Mouse (Mus musculus) stomach, postnatal 0 days (tissue): ENCODE measurements around the gene Cpsf4l. TPM values are rescaled to one million over a fixed set of nuclear protein-coding genes. Genes with fewer than 3 reads are reported as not detected.

ENCODE experiments used
- ATAC-seq: fragments of 200-750 bp; cut with Nextera tagmentation; 2 replicates; pipeline ENCODE4 v1.8.0; 2017; ENCODE audit not compliant: low FRiP score, low TSS enrichment
- DNase-seq: peaks from one replicate; pipeline ENCODE4 v3.0.0-alpha.2; 2016; ENCODE audit warnings: low spot score
- H3K27ac ChIP-seq: fragments of 300-500 bp; sonication (generic); replicated peaks from 2 replicates; pipeline ENCODE4 v1.5.1; 2014; ENCODE audit warnings: mild to moderate bottlenecking, control low read depth
- H3K27me3 ChIP-seq: fragments of 300-500 bp; sonication (generic); 2 replicates; pipeline ENCODE4 v1.6.1; 2014; ENCODE audit warnings: low read length; ENCODE audit not compliant: control insufficient read depth, insufficient read depth
- H3K36me3 ChIP-seq: fragments of 300-500 bp; sonication (generic); 2 replicates; pipeline ENCODE4 v1.6.1; 2014; ENCODE audit warnings: low read length, mixed read lengths; ENCODE audit not compliant: control insufficient read depth, insufficient read depth
- H3K4me1 ChIP-seq: fragments of 300-500 bp; sonication (generic); replicated peaks from 2 replicates; pipeline ENCODE4 v1.6.1; 2014; ENCODE audit warnings: antibody characterized with exemption; ENCODE audit not compliant: control insufficient read depth, insufficient read depth
- H3K4me2 ChIP-seq: fragments of 300-500 bp; sonication (generic); replicated peaks from 2 replicates; pipeline ENCODE4 v1.6.1; 2014; ENCODE audit warnings: low read depth, mild to moderate bottlenecking, control low read depth, moderate library complexity
- H3K4me3 ChIP-seq: fragments of 300-500 bp; sonication (generic); 2 replicates; pipeline ENCODE4 v1.5.1; 2014; ENCODE audit warnings: low read depth, low read length, control low read depth
- H3K9ac ChIP-seq: fragments of 300-500 bp; sonication (generic); 2 replicates; pipeline ENCODE4 v1.6.1; 2014; ENCODE audit warnings: mild to moderate bottlenecking, low read length, control low read depth, mixed read lengths
- H3K9me3 ChIP-seq: fragments of 300-500 bp; sonication (generic); 2 replicates; pipeline ENCODE4 v1.6.1; 2016; ENCODE audit warnings: low read length; ENCODE audit not compliant: control insufficient read depth
- CTCF ChIP-seq: IDR thresholded peaks from 2 replicates; pipeline ENCODE4 v1.5.1; 2016; ENCODE audit warnings: antibody characterized with exemption, low read depth, mild to moderate bottlenecking, moderate library complexity
- EP300 ChIP-seq: optimal IDR thresholded peaks from 2 replicates; pipeline ENCODE3; 2016; ENCODE audit warnings: antibody characterized with exemption
- WGBS: fragments of 180-500 bp; shearing (Covaris S2); extraction: QIAGEN DNeasy Blood & Tissue Kit; methylation state at CpG from one replicate; pipeline ENCODE4 v1.1.7; 2014; 5-methylcytosine and 5-hydroxymethylcytosine counted together
- polyA plus RNA-seq: library from polyadenylated mRNA; unstranded; fragments of >200 nt; fragmentation: Nextera tagmentation; extraction: Ambion mirVana; gene quantifications from 2 replicates; pipeline ENCODE4 v1.2.1, GENCODE M21; 2015

Cpsf4l gene
- polyA plus RNA-seq, result 0.16 and 0.19 TPM in 2 replicates

DNA sequence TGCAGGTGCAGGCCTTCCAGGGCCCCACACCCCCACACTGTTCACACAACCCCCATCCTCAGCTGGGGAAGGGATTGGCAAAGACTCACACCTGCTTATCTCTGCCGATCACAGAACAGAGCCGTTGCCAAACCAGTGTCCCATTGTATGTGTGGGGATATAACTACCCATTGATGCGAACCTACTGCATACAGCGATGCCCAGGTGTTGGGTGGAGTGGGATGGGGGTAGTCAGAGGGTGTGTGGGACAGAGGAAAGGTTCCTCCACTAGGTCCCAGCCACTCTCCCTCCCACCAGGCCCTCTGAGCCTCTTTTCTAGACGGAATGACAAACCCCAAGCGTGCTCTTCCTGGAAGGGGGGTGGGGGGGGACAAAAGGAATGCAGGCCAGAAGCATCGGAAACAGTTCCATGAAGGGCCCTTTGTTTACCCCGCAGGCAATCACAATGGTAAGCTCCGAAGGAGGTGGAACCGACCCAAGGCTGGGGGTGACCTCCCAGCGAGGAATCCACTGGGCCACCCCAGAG lies at the start of gene Cpsf4l:
Gene Cpsf4l (minus strand): TSS at position 287 of the 526 bp plus-strand sequence.
- Histone ChIP-seq H3K4me2 (no peak within 1 kb of the TSS), H3K27me3 (no peaks in the 10 kb centered on the region), H3K4me3 (no peak within 1 kb of the TSS), H3K27ac (peak within 1 kb of the TSS; percentile 81), H3K36me3 (no peaks in the 10 kb centered on the region), H3K9me3 (no peaks in the 10 kb centered on the region), H3K4me1 (peaks cover 5% of the 10 kb centered on the region), H3K9ac (peak within 1 kb of the TSS; percentile 47; the same call in 1 of the 2 replicates)
- DNase-seq (no peak), ATAC-seq (no peak)
- WGBS, result 20% methylated on average over 11 of the region's 11 CpGs
- TF ChIP-seq CTCF (no peak), EP300 (no peak)

DNA sequence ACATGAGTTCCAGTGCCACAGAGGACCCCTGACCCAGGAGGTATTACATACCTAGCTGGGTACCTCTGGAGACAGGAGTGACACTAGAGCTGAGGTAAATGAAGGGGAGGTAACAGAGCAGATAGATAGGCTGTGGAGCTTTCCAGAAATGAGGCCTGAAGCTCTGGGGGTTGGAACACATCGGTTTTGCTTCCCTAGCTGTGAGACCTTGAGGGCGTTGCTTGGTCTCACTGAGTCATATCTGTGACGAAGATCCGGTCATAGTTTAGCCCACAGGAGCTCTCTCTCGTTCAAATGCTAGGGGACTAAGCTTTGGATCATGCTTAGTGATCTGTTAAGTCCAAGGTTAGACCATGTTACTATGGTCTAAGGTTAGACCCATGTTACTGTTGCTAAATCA lies 49.0 kb upstream of the Cpsf4l start:
- H3K4me2 ChIP-seq, result no peak overlapping the region
- no peaks in the 10 kb centered on the region for H3K27me3 ChIP-seq
- no peaks in the 10 kb centered on the region for H3K9me3 ChIP-seq
- no peaks in the 10 kb centered on the region for H3K4me1 ChIP-seq
- no peak overlapping the region for H3K27ac ChIP-seq
- H3K9ac ChIP-seq, result no peak overlapping the region
- 96% methylated on average over 5 of the region's 5 CpGs for WGBS
- DNase-seq, result no peak
- no peaks in the 10 kb centered on the region for H3K36me3 ChIP-seq
- H3K4me3 ChIP-seq, result no peak overlapping the region
- no peak for ATAC-seq
- TF ChIP-seq EP300 (no peak), CTCF (no peak)

DNA sequence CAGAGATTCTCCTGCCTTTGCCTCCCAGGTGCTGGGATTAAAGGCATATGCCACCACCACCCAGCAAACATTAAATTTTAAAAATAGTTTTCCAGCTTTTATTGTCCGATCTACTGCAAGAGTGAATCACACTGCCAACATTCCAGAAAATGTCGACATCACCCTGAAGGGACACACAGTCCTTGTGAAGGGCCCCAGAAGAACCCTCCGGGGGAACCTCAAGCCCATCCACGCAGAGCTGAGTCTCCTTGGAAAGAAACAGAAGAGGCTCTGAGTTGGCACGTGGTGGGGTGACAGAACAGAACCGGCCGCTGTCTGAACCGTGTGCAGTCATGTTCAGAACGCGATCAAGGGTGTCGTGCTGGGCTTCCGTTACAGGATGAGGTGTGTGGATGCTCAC lies 46.8 kb upstream of the Cpsf4l start:
- no peak overlapping the region for H3K27ac ChIP-seq
- no peaks in the 10 kb centered on the region for H3K36me3 ChIP-seq
- DNase-seq (no peak), ATAC-seq (no peak)
- H3K4me3 ChIP-seq, result no peak overlapping the region
- H3K9ac ChIP-seq, result no peak overlapping the region
- no peaks in the 10 kb centered on the region for H3K9me3 ChIP-seq
- H3K27me3 ChIP-seq, result no peaks in the 10 kb centered on the region
- no peak overlapping the region for H3K4me2 ChIP-seq
- WGBS, result 77% methylated on average over 12 of the region's 12 CpGs
- peaks cover 3% of the 10 kb centered on the region; the same call in 1 of the 2 replicates for H3K4me1 ChIP-seq
- TF ChIP-seq EP300, result no peak
- no peak for TF ChIP-seq CTCF

DNA sequence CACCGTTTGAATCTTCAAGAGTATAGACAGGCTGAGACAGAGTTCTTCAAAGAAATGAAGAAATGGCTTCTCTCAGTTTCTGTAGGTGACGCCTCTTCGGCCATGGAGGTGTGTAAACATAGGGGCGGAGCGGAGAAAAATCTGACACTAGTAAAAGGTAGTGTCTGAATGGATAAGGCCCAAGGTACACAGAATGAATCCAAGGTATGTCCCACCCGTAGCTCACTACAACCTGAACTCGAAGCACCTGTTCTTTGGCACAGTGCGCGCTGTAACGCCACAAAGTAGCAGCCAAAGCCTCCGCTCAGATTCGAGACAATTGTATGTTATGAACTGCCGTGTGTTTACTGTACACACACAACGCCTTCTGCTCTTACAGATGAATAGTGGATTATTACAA lies 46.1 kb upstream of the Cpsf4l start:
- peak overlapping the region; percentile 73 for H3K27ac ChIP-seq
- H3K9me3 ChIP-seq, result no peaks in the 10 kb centered on the region
- H3K4me1 ChIP-seq, result peaks cover 3% of the 10 kb centered on the region; the same call in 1 of the 2 replicates
- 57% methylated on average over 14 of the region's 14 CpGs for WGBS
- H3K4me2 ChIP-seq, result no peak overlapping the region
- H3K9ac ChIP-seq, result no peak overlapping the region
- H3K27me3 ChIP-seq, result no peaks in the 10 kb centered on the region
- no peaks in the 10 kb centered on the region for H3K36me3 ChIP-seq
- H3K4me3 ChIP-seq, result no peak overlapping the region
- TF ChIP-seq EP300, result no peak
- TF ChIP-seq CTCF, result no peak
- ATAC-seq (no peak), DNase-seq (peak; percentile 25)

DNA sequence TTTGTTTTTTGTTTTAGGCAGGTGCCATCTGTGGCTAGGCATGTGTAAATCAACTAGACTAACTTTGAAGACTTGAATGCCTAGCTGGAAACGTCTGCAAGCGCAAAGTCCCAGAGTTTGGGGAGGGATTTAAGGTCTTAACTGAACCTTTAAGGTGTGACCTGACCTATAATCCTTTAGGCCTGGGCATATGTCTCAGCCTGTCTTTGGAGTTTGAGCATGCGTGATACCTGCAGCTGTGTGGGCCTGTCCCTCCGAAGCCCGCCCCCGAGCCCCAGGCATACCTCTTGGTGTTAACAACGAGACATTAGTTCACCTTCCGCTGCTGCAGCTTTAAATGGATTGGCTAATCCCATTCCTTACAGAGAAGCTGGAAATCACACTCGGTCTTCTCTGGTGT lies 45.0 kb upstream of the Cpsf4l start:
- 50% methylated on average over 9 of the region's 9 CpGs for WGBS
- H3K4me3 ChIP-seq, result no peak overlapping the region
- TF ChIP-seq CTCF, result no peak
- TF ChIP-seq EP300, result peak; percentile 61
- H3K9me3 ChIP-seq, result no peaks in the 10 kb centered on the region
- H3K27me3 ChIP-seq, result no peaks in the 10 kb centered on the region
- no peak overlapping the region for H3K4me2 ChIP-seq
- no peak for DNase-seq
- peaks cover 3% of the 10 kb centered on the region; the same call in 1 of the 2 replicates for H3K4me1 ChIP-seq
- no peaks in the 10 kb centered on the region for H3K36me3 ChIP-seq
- no peak for ATAC-seq
- H3K27ac ChIP-seq, result peak overlapping the region; percentile 73
- H3K9ac ChIP-seq, result no peak overlapping the region

DNA sequence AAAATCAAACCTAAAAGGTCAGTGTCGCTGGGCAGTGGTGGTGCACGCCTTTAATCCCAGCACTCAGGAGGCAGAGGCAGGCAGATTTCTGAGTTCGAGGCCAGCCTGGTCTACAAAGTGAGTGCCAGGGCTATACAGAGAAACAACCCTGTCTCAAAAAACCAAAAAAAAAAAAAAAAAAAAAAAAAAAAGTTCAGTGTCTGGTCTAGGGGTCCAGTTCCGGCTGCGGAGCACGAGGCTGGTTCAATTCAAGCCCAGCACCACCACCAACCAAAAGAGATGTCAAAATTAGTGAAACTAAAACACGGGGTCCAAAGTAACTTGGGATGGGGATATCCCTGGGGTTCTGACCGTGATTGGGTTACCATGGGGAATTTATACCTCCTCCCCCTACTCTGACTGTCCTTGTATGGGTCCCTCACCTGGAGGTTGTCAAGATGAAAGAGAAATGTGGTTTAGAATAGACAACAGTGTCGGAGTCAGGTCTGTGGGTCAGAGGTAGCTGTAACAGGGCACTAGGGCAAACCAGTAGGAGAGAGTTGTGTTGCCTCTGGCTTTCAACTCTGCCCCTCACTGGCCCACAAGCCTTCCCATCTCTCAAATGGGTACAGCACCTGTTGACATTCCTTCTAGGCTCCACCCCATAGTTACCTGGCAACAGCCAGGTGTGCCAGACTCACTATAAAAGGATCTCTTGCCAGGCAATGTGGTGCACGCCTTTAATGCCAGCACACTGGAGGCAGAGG lies 43.0 kb upstream of the Cpsf4l start:
- Histone ChIP-seq H3K9me3 (no peaks in the 10 kb centered on the region), H3K4me1 (peaks cover 18% of the 10 kb centered on the region), H3K9ac (no peak overlapping the region), H3K27ac (peak overlapping the region; percentile 99; the same call in 1 of the 2 replicates), H3K4me2 (no peak overlapping the region), H3K4me3 (no peak overlapping the region), H3K27me3 (no peaks in the 10 kb centered on the region), H3K36me3 (no peaks in the 10 kb centered on the region)
- ATAC-seq (no peak), DNase-seq (no peak)
- 95% methylated on average over 10 of the region's 10 CpGs for WGBS
- TF ChIP-seq CTCF (no peak), EP300 (no peak)
